Mouse (Mus musculus): ENCODE measurements around the gene Nf1.

Gene Nf1

GRCm38 (mm10) chr11:79460756-79461450 lies 121.4 kb downstream of the Nf1 start:
- DNase-seq (ENCODE audit: low read depth, low spot score), result peak; percentile 90

GRCm38 (mm10) chr11:79468097-79468496 lies 128.6 kb downstream of the Nf1 start:
- no peak for DNase-seq (ENCODE audit: low read depth, low spot score)

GRCm38 (mm10) chr11:79483392-79483791 lies 143.9 kb downstream of the Nf1 start:
- DNase-seq (ENCODE audit: low read depth, low spot score), result no peak

- no peak for DNase-seq (ENCODE audit: low read depth, low spot score)
These were observed 144.5 kb downstream of the Nf1 start for GRCm38 (mm10) chr11:79483876-79484528.

- no peak for DNase-seq (ENCODE audit: low read depth, low spot score)
These were observed 145.2 kb downstream of the Nf1 start for GRCm38 (mm10) chr11:79484721-79485120.

GRCm38 (mm10) chr11:79494976-79495800 lies 155.7 kb downstream of the Nf1 start:
- no peak for DNase-seq (ENCODE audit: low read depth, low spot score)

GRCm38 (mm10) chr11:79502917-79503316 lies 163.4 kb downstream of the Nf1 start:
- DNase-seq (ENCODE audit: low read depth, low spot score), result no peak

GRCm38 (mm10) chr11:79503845-79504244 lies 164.4 kb downstream of the Nf1 start, which contains the start of gene Omg:
TSS of gene Omg (minus strand) at chr11:79504084.
- no peak for DNase-seq (ENCODE audit: low read depth, low spot score)

- no peak for DNase-seq (ENCODE audit: low read depth, low spot score)
These were observed 165.0 kb downstream of the Nf1 start for GRCm38 (mm10) chr11:79504506-79504905.

GRCm38 (mm10) chr11:79511970-79512369 lies 172.5 kb downstream of the Nf1 start:
- no peak for DNase-seq (ENCODE audit: low read depth, low spot score)

- no peak for DNase-seq (ENCODE audit: low read depth, low spot score)
These were observed 175.8 kb downstream of the Nf1 start for GRCm38 (mm10) chr11:79515331-79515730.

- no peak for DNase-seq (ENCODE audit: low read depth, low spot score)
These were observed 176.3 kb downstream of the Nf1 start for GRCm38 (mm10) chr11:79515798-79516197.

- DNase-seq (ENCODE audit: low read depth, low spot score), result no peak
These were observed 179.8 kb downstream of the Nf1 start for GRCm38 (mm10) chr11:79519299-79519698.

- peak; percentile 88 for DNase-seq (ENCODE audit: low read depth, low spot score)
These were observed 180.4 kb downstream of the Nf1 start for GRCm38 (mm10) chr11:79519878-79520291.

GRCm38 (mm10) chr11:79520772-79521171 lies 181.3 kb downstream of the Nf1 start:
- DNase-seq (ENCODE audit: low read depth, low spot score), result peak; percentile 30

- peak; percentile 50 for DNase-seq (ENCODE audit: low read depth, low spot score)
These were observed 182.4 kb downstream of the Nf1 start for GRCm38 (mm10) chr11:79521930-79522329.

GRCm38 (mm10) chr11:79522944-79523343 lies 183.5 kb downstream of the Nf1 start:
- DNase-seq (ENCODE audit: low read depth, low spot score), result no peak

GRCm38 (mm10) chr11:79523560-79524309 lies 184.2 kb downstream of the Nf1 start, which contains the start of gene Evi2b:
TSS of gene Evi2b (minus strand) at chr11:79523762.
- peak; percentile 62 for DNase-seq (ENCODE audit: low read depth, low spot score)

- DNase-seq (ENCODE audit: low read depth, low spot score), result peak; percentile 59
These were observed 184.8 kb downstream of the Nf1 start for GRCm38 (mm10) chr11:79524310-79524575.

GRCm38 (mm10) chr11:79526549-79526948 lies 187.1 kb downstream of the Nf1 start:
- DNase-seq (ENCODE audit: low read depth, low spot score), result no peak

- DNase-seq (ENCODE audit: low read depth, low spot score), result peak; percentile 36
These were observed 187.7 kb downstream of the Nf1 start for GRCm38 (mm10) chr11:79527015-79527738.
